Comparison of ENCODE assay signal across 7 mouse cellular contexts in the genomic region with DNA sequence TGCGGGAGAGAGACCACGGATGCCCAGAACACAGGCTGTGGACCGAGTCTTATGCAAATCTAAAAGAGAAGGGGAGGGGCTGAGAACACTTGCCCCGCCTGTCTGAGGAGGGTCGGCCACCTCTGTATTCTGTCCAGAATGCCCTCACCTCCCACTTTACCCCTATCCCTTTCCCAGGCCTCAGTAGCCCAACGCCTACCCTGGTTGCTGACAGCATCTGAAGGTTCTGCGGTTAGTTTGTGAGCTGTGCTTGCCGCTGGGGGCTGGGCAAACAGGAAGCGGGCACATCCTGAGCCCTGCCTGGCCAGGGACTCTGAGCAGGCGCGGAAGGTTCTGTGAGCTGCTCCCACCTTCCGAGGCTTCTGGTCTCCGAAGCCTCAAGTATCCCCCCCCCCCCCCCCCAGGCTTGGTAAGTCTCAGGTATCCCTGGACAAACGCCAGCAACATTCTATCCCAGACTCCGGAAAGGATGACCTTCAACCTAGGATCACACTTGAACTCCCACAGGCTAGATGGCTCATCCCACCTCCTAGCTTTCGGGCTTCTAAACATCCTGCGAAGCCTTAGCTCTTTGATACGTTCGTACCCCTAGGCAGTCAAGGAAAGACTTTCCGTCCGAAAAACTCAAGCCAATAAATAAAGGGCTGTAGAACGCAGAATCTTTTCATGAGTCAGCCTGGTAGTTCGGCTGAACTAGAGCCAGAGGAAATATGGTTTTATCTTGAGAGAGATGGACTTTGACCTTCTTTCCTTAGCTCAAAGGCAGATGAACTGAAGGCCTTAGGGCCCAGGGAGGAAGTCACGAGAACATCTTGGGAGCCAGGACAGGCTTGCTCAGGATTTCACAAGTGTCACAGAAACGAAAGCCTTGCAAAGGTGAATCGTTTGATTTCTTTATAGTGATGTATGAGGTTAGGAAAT. TPM values are rescaled to one million over a fixed set of nuclear protein-coding genes. Genes with fewer than 3 reads are reported as not detected.
DNase-seq lines count a peak whose midpoint lies in the region; ATAC-seq and TF ChIP-seq lines count a peak whose summit lies in the region.

No protein-coding gene starts in this region.

- no peaks in the 10 kb centered on the region for H3K27me3 ChIP-seq in hindbrain, postnatal 0 days (ENCODE audit: insufficient read depth, low read length)
- no peaks in the 10 kb centered on the region for H3K27me3 ChIP-seq in liver, embryonic 12.5 days (replicated peaks)
- no peaks in the 10 kb centered on the region for H3K27me3 ChIP-seq in neural tube, embryonic 13.5 days

- no peaks in the 10 kb centered on the region for H3K9me3 ChIP-seq in hindbrain, postnatal 0 days (ENCODE audit: low read length)
- H3K9me3 ChIP-seq in liver, embryonic 12.5 days (replicated peaks), result no peaks in the 10 kb centered on the region
- H3K9me3 ChIP-seq in neural tube, embryonic 13.5 days, result no peaks in the 10 kb centered on the region

- ATAC-seq in hindbrain, postnatal 0 days, result no peak
- ATAC-seq in liver, embryonic 12.5 days, result peak; percentile 64
- no peak for ATAC-seq in neural tube, embryonic 13.5 days (ENCODE audit: low read depth)
- ATAC-seq in frontal cortex, adult (ENCODE audit: low TSS enrichment), result no peak

- 64% methylated on average over 25 of the region's 26 CpGs for WGBS in hindbrain, postnatal 0 days
- 24% methylated on average over 24 of the region's 26 CpGs for WGBS in liver, embryonic 12.5 days (ENCODE audit: insufficient replicate concordance)
- WGBS in neural tube, embryonic 13.5 days, result 57% methylated on average over 26 of the region's 26 CpGs

- no peaks in the 10 kb centered on the region for H3K36me3 ChIP-seq in hindbrain, postnatal 0 days (ENCODE audit: insufficient read depth, low read length)
- H3K36me3 ChIP-seq in liver, embryonic 12.5 days, result no peaks in the 10 kb centered on the region
- H3K36me3 ChIP-seq in neural tube, embryonic 13.5 days, result no peaks in the 10 kb centered on the region

- H3K4me2 ChIP-seq in hindbrain, postnatal 0 days (ENCODE audit: low read depth, low read length), result 0 out of 2 replicates have a peak overlapping the region, but pooled peaks have one; percentile 18
- H3K4me2 ChIP-seq in liver, embryonic 12.5 days, result peak overlapping the region; percentile 64
- peak overlapping the region; percentile 20; the same call in 1 of the 2 replicates for H3K4me2 ChIP-seq in neural tube, embryonic 13.5 days

- no peak overlapping the region for H3K27ac ChIP-seq in hindbrain, postnatal 0 days
- H3K27ac ChIP-seq in liver, embryonic 12.5 days, result peak overlapping the region; percentile 36; the same call in 1 of the 2 replicates
- H3K27ac ChIP-seq in neural tube, embryonic 13.5 days (replicated peaks), result no peak overlapping the region

- H3K4me1 ChIP-seq in hindbrain, postnatal 0 days (ENCODE audit: insufficient read depth, low read length), result no peaks in the 10 kb centered on the region
- peaks cover 47% of the 10 kb centered on the region for H3K4me1 ChIP-seq in liver, embryonic 12.5 days
- H3K4me1 ChIP-seq in neural tube, embryonic 13.5 days (replicated peaks), result peaks cover 8% of the 10 kb centered on the region; the same call in 1 of the 2 replicates

- TF ChIP-seq CTCF in hindbrain, postnatal 0 days (IDR thresholded peaks at IDR 0.05; ENCODE audit: low read depth), result no peak

- peak; percentile 83 for DNase-seq in CD4-positive helper T cell, adult 2 months (ENCODE audit: low read depth, low spot score)
- DNase-seq in T-cell, adult 2 months (ENCODE audit: low spot score), result peak; percentile 83
- no peak for DNase-seq in hindbrain, postnatal 0 days (ENCODE audit: low spot score)
- DNase-seq in right cerebral cortex, postnatal 14 days, result no peak

- H3K9ac ChIP-seq in hindbrain, postnatal 0 days (replicated peaks; ENCODE audit: low read length), result no peak overlapping the region
- peak overlapping the region; percentile 46 for H3K9ac ChIP-seq in liver, embryonic 12.5 days
- no peak overlapping the region for H3K9ac ChIP-seq in neural tube, embryonic 13.5 days

- H3K4me3 ChIP-seq in hindbrain, postnatal 0 days (ENCODE audit: low read length), result no peak overlapping the region
- peak overlapping the region; percentile 45 for H3K4me3 ChIP-seq in liver, embryonic 12.5 days
- no peak overlapping the region for H3K4me3 ChIP-seq in neural tube, embryonic 13.5 days

RNA-seq across cellular contexts. Expression of gene Sash3, which starts 2.6 kb away (rescaled TPM):
- 0.86 and 1.5 TPM in 2 replicates for total RNA-seq in hindbrain, postnatal 0 days (2014; rRNA removed)
- 0.81 and 1.1 TPM in 2 replicates for polyA plus RNA-seq in hindbrain, postnatal 0 days (2015; fragmentation: Nextera tagmentation; extraction: Ambion mirVana)
- polyA plus RNA-seq in liver, embryonic 12.5 days (2016; fragmentation: Nextera tagmentation; extraction: Ambion mirVana), result 9.7 and 10.0 TPM in 2 replicates
- 1.1 and 1.4 TPM in 2 replicates for polyA plus RNA-seq in neural tube, embryonic 13.5 days (2015; fragmentation: Nextera tagmentation; extraction: Ambion mirVana)

RNA-seq across cellular contexts. Expression of gene Xpnpep2, which starts 35.1 kb away (rescaled TPM):
- total RNA-seq in hindbrain, postnatal 0 days (2014; rRNA removed), result 6.8 TPM in 1 of 2 replicates, not detected in the other
- 0.51 and 1.0 TPM in 2 replicates for polyA plus RNA-seq in hindbrain, postnatal 0 days (2015; fragmentation: Nextera tagmentation; extraction: Ambion mirVana)
- 0.14 TPM in 1 of 2 replicates, not detected in the other for polyA plus RNA-seq in liver, embryonic 12.5 days (2016; fragmentation: Nextera tagmentation; extraction: Ambion mirVana)
- 0.68 and 1.0 TPM in 2 replicates for polyA plus RNA-seq in neural tube, embryonic 13.5 days (2015; fragmentation: Nextera tagmentation; extraction: Ambion mirVana)

Comparison
In these comparisons a context has a peak if more than half of its experiments do, and no peak if none do; other contexts are left out.
1. DNase-seq: peak in CD4-positive helper T cell, adult 2 months (single experiment) and T-cell, adult 2 months (single experiment); none in hindbrain, postnatal 0 days (single experiment) and right cerebral cortex, postnatal 14 days (single experiment).
2. Peak in every context shown above with its lines, with median percentiles within 50 percentile points of each other: H3K4me2 ChIP-seq.